Mouse (Mus musculus): Measurements from ENCODE around the gene Fam193b. TPM values are rescaled to one million over a fixed set of nuclear protein-coding genes. Genes with fewer than 3 reads are reported as not detected.
"Not testable (repeated sequence)": the region's sequence is repeated elsewhere in the genome, so short reads cannot be mapped to it uniquely, and the experiment has no call there.

Gene Fam193b
- polyA plus RNA-seq, 1 experiment from 2014 or later, result 7.5 TPM

DNA sequence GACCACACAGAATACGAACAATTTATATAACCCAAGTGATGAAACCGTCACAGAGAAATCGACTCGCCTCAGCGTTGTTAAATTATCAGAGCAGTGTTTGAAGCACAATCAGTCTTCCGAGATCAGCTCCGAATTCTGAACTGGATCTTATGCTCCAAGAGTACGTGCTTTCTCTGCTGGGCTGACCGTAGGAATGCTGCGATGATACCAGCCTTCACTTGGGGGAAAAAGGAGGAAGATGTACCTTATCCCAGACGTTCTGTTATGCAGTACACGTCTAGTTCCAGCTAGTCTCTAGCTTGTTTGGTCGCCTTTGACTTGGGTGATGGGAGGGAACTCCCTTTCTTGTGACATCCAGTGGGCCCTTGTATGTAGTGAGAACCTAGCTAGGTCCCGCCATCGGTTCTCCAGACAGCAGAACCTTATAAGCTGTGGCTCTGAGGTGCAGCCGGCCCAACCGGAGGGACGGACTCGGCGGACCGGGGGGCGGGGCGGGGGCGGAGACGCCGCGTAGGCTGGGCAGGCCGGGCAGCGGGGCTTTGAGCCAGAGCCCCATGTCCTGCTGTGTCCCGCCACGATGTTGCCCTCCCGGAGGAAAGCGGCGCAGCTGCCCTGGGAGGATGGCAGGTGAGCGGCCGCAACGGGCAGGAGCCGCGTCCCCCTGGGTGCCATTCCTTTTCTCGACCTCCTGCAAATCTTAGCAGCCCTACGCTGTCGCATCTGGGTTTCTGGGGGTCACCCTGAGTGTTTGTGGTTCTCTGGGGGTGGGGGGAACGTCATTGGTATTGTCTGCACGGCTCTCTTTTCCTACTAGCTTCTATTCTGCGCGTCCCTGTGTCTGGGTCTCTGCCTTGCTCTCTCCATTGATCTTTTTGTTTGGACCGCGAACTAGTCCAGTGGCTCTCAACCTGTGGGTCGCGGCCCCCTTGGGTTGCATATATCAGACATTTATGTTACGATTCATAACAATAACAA, 28.9 kb upstream of the Fam193b start, which contains the start of gene B4galt7:
Gene B4galt7, plus strand, starts transcription at position 331 of the 975 bp plus-strand sequence.
- H3K27ac ChIP-seq (replicated peaks), result peak within 1 kb of the TSS; percentile 59; the same call in 1 of the 2 replicates
- H3K36me3 ChIP-seq (replicated peaks), result peaks cover 36% of the 10 kb centered on the region
- H3K4me2 ChIP-seq, result peak within 1 kb of the TSS; percentile 91
- no peaks in the 10 kb centered on the region for H3K27me3 ChIP-seq
- WGBS (ENCODE audit: insufficient replicate concordance), result 6% methylated on average over 51 of the region's 51 CpGs
- H3K9ac ChIP-seq, result peak within 1 kb of the TSS; percentile 73
- H3K4me1 ChIP-seq (replicated peaks), result peaks cover 24% of the 10 kb centered on the region
- peak; percentile 88 for ATAC-seq (ENCODE audit: insufficient read depth)
- H3K9me3 ChIP-seq (replicated peaks), result no peaks in the 10 kb centered on the region
- peak within 1 kb of the TSS; percentile 70 for H3K4me3 ChIP-seq (replicated peaks)

DNA sequence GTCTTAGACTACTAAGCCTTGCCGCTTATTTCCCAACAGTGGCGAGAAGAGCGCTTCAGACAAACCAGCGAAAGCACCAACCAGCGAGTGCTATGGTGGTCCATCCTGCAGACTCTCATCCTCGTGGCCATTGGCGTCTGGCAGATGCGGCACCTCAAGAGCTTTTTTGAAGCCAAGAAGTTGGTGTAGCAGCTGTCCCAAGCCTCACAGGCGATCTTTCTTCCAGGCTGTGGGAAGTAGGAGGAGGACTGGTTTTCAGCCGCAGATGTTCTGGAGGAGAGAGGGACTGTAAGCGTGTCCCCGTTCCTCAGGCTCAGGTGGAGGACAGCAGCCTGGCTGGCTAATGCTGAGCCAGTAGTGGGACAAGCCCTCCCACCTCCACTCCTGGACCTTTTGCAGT, 25.9 kb upstream of the Fam193b start:
- no peak for ATAC-seq (ENCODE audit: insufficient read depth)
- Histone ChIP-seq H3K36me3 (replicated peaks) (peaks cover 37% of the 10 kb centered on the region), H3K4me1 (replicated peaks) (peaks cover 41% of the 10 kb centered on the region), H3K4me2 (no peak overlapping the region), H3K9ac (no peak overlapping the region), H3K27me3 (0 out of 2 replicates have a peak, but pooled peaks cover 2% of the 10 kb centered on the region), H3K9me3 (replicated peaks) (no peaks in the 10 kb centered on the region), H3K27ac (replicated peaks) (no peak overlapping the region), H3K4me3 (replicated peaks) (no peak overlapping the region)
- 89% methylated on average over 12 of the region's 12 CpGs for WGBS (ENCODE audit: insufficient replicate concordance)

DNA sequence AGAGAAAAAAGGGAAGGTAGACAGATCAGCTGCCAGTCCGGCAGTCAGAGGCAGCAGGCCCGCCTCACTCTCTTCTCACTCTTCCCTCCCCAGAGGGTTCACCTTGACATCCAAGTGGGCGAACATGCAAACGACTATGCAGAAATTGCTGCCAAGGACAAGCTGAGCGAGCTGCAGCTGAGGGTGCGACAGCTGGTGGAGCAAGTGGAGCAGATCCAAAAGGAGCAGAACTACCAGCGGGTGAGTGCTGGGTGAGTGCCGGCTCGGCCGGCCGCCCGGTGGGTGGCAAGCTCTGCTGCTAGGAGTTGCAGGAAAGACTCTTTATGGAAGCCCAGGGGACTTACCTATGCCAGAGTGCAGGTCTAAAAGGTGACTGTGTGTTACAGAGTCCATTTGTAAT, 24.5 kb upstream of the Fam193b start:
- Histone ChIP-seq H3K4me1 (replicated peaks) (peaks cover 30% of the 10 kb centered on the region), H3K9ac (no peak overlapping the region), H3K36me3 (replicated peaks) (peaks cover 37% of the 10 kb centered on the region), H3K27ac (replicated peaks) (no peak overlapping the region), H3K27me3 (peaks cover 8% of the 10 kb centered on the region; the same call in 1 of the 2 replicates), H3K9me3 (replicated peaks) (no peaks in the 10 kb centered on the region), H3K4me2 (no peak overlapping the region), H3K4me3 (replicated peaks) (no peak overlapping the region)
- WGBS (ENCODE audit: insufficient replicate concordance), result 87% methylated on average over 12 of the region's 12 CpGs
- no peak for ATAC-seq (ENCODE audit: insufficient read depth)

DNA sequence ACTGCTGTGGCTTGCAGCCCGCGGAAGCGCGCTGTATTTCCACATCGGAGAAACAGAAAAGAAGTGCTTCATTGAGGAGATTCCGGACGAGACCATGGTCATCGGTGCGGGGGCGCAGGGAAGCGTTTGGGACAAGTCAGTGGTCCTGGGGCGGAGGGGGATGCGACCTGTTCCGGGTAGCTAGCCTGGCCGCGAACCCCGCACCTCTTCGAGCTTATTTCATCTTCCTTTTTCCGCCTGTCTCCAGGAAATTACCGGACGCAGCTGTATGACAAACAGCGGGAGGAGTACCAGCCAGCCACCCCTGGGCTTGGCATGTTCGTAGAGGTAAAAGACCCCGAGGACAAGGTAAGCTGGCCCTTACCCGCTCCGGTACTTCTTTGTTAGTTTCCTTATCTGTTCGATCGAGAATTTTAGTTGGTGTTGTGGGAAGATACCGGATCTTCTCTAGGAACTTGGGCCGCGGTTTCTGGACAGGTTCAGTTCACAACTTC, 22.4 kb upstream of the Fam193b start:
- Histone ChIP-seq H3K9me3 (replicated peaks) (no peaks in the 10 kb centered on the region), H3K4me1 (replicated peaks) (peaks cover 17% of the 10 kb centered on the region), H3K4me3 (replicated peaks) (peak overlapping the region; percentile 78), H3K9ac (peak overlapping the region; percentile 77), H3K27ac (replicated peaks) (peak overlapping the region; percentile 58; the same call in 1 of the 2 replicates), H3K36me3 (replicated peaks) (peaks cover 37% of the 10 kb centered on the region), H3K4me2 (peak overlapping the region; percentile 81), H3K27me3 (peaks cover 15% of the 10 kb centered on the region)
- under 1% methylated on average over 31 of the region's 31 CpGs for WGBS (ENCODE audit: insufficient replicate concordance)
- peak; percentile 43 for ATAC-seq (ENCODE audit: insufficient read depth)

DNA sequence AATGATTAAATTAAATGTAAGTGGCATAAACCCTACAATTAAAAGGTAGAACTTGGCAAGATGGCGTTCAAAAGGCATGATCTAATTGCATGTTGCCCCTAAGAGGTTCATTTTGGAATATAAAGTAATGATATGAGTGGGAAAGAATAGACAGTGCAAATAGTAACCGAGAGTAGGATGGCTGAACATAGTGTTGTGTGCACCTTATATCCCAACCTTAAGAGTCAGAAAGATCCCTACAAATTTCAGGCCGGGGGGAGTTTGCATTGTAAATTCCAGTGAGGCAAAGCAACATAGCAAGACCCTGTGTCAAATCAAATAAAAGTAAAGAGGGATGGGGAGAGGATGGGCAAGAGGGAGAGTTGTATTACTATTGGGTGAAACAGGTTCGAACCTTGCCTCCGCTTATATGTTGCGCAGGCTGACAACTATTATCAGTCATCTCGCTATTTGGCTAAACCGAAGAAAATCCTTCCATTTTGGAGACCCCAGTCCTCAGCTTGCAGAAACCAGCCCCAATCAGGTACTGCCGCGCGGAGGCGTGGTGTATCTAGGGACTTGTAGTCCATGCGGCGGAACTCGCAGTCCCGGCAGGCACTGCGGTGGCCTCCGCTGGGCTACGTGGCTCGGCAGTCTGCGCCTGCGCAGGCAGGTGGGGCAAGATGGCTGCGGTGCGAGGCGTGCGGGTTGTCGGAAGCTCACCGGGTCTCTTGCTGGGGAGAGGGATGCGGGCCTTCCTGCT, 21.8 kb upstream of the Fam193b start:
- ATAC-seq (ENCODE audit: insufficient read depth), result peak; percentile 94
- H3K27ac ChIP-seq (replicated peaks), result peak overlapping the region; percentile 58; the same call in 1 of the 2 replicates
- H3K9ac ChIP-seq, result peak overlapping the region; percentile 77
- peaks cover 33% of the 10 kb centered on the region for H3K36me3 ChIP-seq (replicated peaks)
- H3K4me3 ChIP-seq (replicated peaks), result peak overlapping the region; percentile 78
- H3K27me3 ChIP-seq, result peaks cover 15% of the 10 kb centered on the region
- 3% methylated on average over 29 of the region's 29 CpGs for WGBS (ENCODE audit: insufficient replicate concordance)
- H3K4me1 ChIP-seq (replicated peaks), result peaks cover 17% of the 10 kb centered on the region
- peak overlapping the region; percentile 81 for H3K4me2 ChIP-seq
- H3K9me3 ChIP-seq (replicated peaks), result no peaks in the 10 kb centered on the region

DNA sequence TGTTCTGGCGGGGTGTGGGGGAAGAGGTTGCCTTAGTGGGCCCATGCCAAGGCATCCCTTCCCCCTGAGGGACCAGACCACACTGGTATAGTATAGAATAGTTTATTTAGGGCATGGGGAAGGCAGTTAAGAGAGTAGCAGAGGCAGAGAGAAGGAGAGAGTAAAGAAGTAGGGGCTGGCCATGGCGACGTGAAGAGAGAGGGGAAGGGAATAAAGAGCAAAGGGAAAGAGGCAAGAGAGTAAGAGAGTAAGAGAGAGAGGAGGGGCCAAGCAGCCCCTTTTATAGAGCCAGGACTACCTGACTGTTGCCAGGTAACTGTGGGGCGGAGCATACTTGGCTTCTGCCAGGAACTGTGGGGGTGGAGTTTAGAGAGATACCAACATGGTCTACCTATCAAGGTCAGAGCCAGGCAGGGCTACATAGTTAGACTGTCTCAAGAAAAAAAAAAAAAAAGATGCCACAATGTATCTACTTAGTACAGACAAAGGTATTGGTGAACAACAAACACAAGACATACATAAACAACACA, 21.1 kb upstream of the Fam193b start:
- no peak overlapping the region for H3K9ac ChIP-seq
- no peak overlapping the region for H3K27ac ChIP-seq (replicated peaks)
- ATAC-seq (ENCODE audit: insufficient read depth), result no peak
- no peak overlapping the region for H3K4me2 ChIP-seq
- H3K27me3 ChIP-seq, result peaks cover 15% of the 10 kb centered on the region
- H3K4me3 ChIP-seq (replicated peaks), result peak overlapping the region; percentile 78; the same call in 1 of the 2 replicates
- H3K36me3 ChIP-seq (replicated peaks), result peaks cover 27% of the 10 kb centered on the region
- WGBS (ENCODE audit: insufficient replicate concordance), result 72% methylated on average over 4 of the region's 4 CpGs
- H3K4me1 ChIP-seq (replicated peaks), result peaks cover 17% of the 10 kb centered on the region
- no peaks in the 10 kb centered on the region for H3K9me3 ChIP-seq (replicated peaks)

DNA sequence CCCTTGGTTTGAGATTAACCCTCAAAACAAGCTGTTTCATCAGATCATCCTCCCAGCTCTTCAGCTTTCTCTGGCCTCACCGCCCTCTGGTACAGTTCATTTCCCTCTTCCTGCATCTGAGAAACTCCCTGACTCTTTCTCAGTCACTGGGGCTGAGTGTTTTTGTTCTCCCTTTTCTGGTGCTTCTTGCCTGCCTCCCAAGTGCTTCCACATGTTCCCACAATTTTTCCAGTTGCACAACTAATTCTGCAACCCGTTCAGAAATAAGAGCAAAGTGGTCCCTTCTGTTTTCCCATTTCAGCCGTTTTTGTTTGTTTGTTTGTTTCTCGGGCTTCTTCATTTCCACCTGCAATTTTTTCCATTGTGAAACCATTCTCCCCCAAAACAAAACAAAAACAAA, 7.2 kb upstream of the Fam193b start:
- H3K27me3 ChIP-seq, result no peaks in the 10 kb centered on the region
- no peak overlapping the region for H3K4me3 ChIP-seq (replicated peaks)
- WGBS (ENCODE audit: insufficient replicate concordance), result 54% methylated on average over 4 of the region's 4 CpGs
- no peak overlapping the region for H3K9ac ChIP-seq
- H3K9me3 ChIP-seq (replicated peaks), result no peaks in the 10 kb centered on the region
- no peak overlapping the region for H3K4me2 ChIP-seq
- ATAC-seq (ENCODE audit: insufficient read depth), result no peak
- H3K36me3 ChIP-seq (replicated peaks), result no peaks in the 10 kb centered on the region
- H3K4me1 ChIP-seq (replicated peaks), result no peaks in the 10 kb centered on the region
- H3K27ac ChIP-seq (replicated peaks), result no peak overlapping the region

DNA sequence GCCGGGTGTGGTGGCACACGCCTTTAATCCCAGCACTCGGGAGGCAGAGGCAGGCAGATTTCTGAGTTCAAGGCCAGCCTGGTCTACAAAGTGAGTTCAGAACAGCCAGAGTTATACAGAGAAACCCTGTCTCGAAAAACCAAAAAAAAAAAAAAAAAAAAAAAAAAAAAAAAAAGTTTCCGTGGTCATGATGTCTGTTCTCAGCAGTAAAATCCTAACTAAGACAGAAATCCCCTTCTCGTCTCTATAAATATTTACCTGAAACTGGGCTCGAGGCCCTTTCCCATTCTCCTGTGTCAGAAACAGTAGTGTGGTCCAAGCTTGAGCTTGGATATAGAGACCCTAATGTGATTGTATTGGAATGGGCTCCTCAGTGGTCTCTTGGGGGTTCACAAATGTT, 6.0 kb upstream of the Fam193b start:
- H3K9ac ChIP-seq; H3K27ac ChIP-seq (replicated peaks); H3K4me2 ChIP-seq; H3K27me3 ChIP-seq; H3K4me1 ChIP-seq (replicated peaks); ATAC-seq (ENCODE audit: insufficient read depth); H3K4me3 ChIP-seq (replicated peaks); H3K36me3 ChIP-seq (replicated peaks); H3K9me3 ChIP-seq (replicated peaks): not testable (repeated sequence)
- WGBS (ENCODE audit: insufficient replicate concordance), result 66% methylated on average over 7 of the region's 7 CpGs

DNA sequence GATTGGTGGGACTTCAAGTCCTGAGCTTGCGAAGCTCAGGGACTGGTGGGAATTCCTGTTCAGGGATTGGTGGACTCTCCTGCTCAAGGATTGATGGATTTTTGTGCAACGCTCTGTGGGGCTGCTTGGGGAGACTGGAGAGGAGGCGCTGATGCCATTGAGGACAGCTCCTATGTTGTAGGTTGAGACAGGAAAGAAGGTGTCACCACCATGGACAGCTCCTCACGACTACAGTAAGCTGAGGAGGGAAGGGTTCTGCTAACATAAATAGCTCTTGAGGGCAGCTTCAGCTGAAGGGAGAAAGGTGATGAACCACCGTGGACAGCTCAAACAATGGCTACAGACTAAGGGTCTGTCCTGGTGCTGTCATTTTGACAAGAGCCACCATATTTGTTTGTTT, 5.0 kb upstream of the Fam193b start:
- H3K27me3 ChIP-seq, result no peaks in the 10 kb centered on the region
- 46% methylated on average over 5 of the region's 5 CpGs for WGBS (ENCODE audit: insufficient replicate concordance)
- no peak overlapping the region for H3K4me2 ChIP-seq
- peaks cover 9% of the 10 kb centered on the region for H3K4me1 ChIP-seq (replicated peaks)
- H3K4me3 ChIP-seq (replicated peaks), result no peak overlapping the region
- no peak for ATAC-seq (ENCODE audit: insufficient read depth)
- no peaks in the 10 kb centered on the region for H3K36me3 ChIP-seq (replicated peaks)
- no peak overlapping the region for H3K9ac ChIP-seq
- no peak overlapping the region for H3K27ac ChIP-seq (replicated peaks)
- H3K9me3 ChIP-seq (replicated peaks), result no peaks in the 10 kb centered on the region

DNA sequence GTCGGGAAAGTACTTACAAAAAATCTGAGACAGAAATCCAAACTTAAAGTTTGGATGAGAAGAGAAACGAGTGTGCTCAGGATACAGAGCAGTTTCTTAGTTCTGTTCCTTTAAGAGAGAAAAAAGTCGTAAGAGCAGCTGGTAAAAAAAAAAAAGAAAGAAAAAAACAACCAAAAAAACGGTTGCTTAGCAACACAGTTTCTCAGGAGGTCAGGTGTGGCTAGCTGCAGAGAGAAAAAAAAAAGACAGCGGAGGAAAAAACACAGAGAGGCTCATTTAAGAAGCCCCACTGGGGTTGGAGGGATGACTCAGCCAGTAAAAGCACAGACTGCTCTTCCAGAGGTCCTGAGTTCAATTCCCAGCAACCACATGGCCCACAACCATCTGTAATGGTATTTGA, 3.4 kb upstream of the Fam193b start:
- Histone ChIP-seq H3K9me3 (replicated peaks) (no peaks in the 10 kb centered on the region), H3K36me3 (replicated peaks) (no peaks in the 10 kb centered on the region), H3K4me3 (replicated peaks) (no peak overlapping the region), H3K4me2 (no peak overlapping the region), H3K9ac (no peak overlapping the region), H3K27me3 (no peaks in the 10 kb centered on the region), H3K4me1 (replicated peaks) (peaks cover 20% of the 10 kb centered on the region), H3K27ac (replicated peaks) (no peak overlapping the region)
- 66% methylated on average over 5 of the region's 5 CpGs for WGBS (ENCODE audit: insufficient replicate concordance)
- no peak for ATAC-seq (ENCODE audit: insufficient read depth)

DNA sequence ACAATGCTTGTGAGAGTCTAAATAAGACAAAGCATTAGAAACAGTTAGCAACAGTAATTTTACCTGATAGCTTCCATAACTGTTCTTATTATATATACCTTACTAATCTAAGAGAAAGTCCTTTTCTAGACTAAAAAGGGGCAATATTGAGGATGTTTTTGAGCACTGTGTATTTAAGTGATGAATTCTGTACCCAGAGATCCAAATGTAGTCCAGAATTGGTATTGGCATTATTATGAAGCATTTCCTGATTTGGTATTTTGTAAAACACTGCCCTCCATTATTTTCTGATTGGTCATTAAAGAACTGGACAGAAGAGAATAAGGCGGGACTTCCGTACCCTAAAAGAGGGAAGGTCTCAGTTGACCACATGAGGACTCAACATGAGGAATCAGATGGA, 2.5 kb upstream of the Fam193b start, which contains the start of gene Tmed9:
Gene Tmed9, plus strand, starts transcription at position 301 of the 400 bp plus-strand sequence.
- no peak for ATAC-seq (ENCODE audit: insufficient read depth)
- Histone ChIP-seq H3K36me3 (replicated peaks) (no peaks in the 10 kb centered on the region), H3K4me2 (no peak within 1 kb of the TSS), H3K4me1 (replicated peaks) (peaks cover 25% of the 10 kb centered on the region), H3K9ac (no peak within 1 kb of the TSS), H3K27me3 (no peaks in the 10 kb centered on the region), H3K4me3 (replicated peaks) (no peak within 1 kb of the TSS), H3K9me3 (replicated peaks) (no peaks in the 10 kb centered on the region), H3K27ac (replicated peaks) (no peak within 1 kb of the TSS)
- 88% methylated on average over 2 of the region's 2 CpGs for WGBS (ENCODE audit: insufficient replicate concordance)

All from liver, embryonic 15.5 days (tissue).